Mouse (Mus musculus) layer of hippocampus, adult 9-11 months (tissue): ENCODE measurements around the gene Itpkb.

Experiments used
- DNase-seq: peaks from one replicate; pipeline ENCODE4 v3.0.0; 2022

Gene Itpkb

GRCm38 (mm10) chr1:180473566-180473965, 143.3 kb downstream of the Itpkb start:
- no peak for DNase-seq
